Mouse (Mus musculus) heart, adult 9 months (tissue): ENCODE measurements around the gene Cracr2a.

ENCODE experiments used
- DNase-seq, 2 experiments: peaks; one replicate each; pipeline ENCODE4 v3.0.0; 2022; ENCODE audit warnings: low spot score in 2 of 2

The Cracr2a gene

GRCm38 (mm10) chr6:127693681-127694080, 132.5 kb downstream of the Cracr2a start:
- no peak for DNase-seq

- DNase-seq, result no peak
Measured at GRCm38 (mm10) chr6:127701036-127701783, 140.1 kb downstream of the Cracr2a start.

- DNase-seq, result no peak
Measured at GRCm38 (mm10) chr6:127708218-127708628, 147.1 kb downstream of the Cracr2a start.

- DNase-seq, result no peak
Measured at GRCm38 (mm10) chr6:127714906-127715305, 153.8 kb downstream of the Cracr2a start.

GRCm38 (mm10) chr6:127715428-127715827, 154.3 kb downstream of the Cracr2a start:
- no peak for DNase-seq

- no peak for DNase-seq
Measured at GRCm38 (mm10) chr6:127717239-127718137, 156.3 kb downstream of the Cracr2a start.

GRCm38 (mm10) chr6:127719875-127720274, 158.7 kb downstream of the Cracr2a start:
- no peak for DNase-seq

- no peak for DNase-seq
Measured at GRCm38 (mm10) chr6:127723126-127723525, 162.0 kb downstream of the Cracr2a start.
